Mouse (Mus musculus) stomach, embryonic 16.5 days (tissue): ENCODE results near the gene Gm10570. TPM values are rescaled to one million over a fixed set of nuclear protein-coding genes. Genes with fewer than 3 reads are reported as not detected.
A peak's percentile ranks its signal among the peaks of the same experiment; 100 is the strongest.

Experiments used
- ATAC-seq: fragments of 200-750 bp; cut with Nextera tagmentation; 2 replicates; pipeline ENCODE4 v1.8.0; 2017; ENCODE audit warnings: moderate number of reproducible peaks, moderate TSS enrichment; ENCODE audit not compliant: insufficient read depth, low FRiP score
- H3K27ac ChIP-seq: fragments of 300-500 bp; sonication (generic); 2 replicates; pipeline ENCODE4 v1.5.1; 2014; ENCODE audit warnings: low read length
- H3K27me3 ChIP-seq: fragments of 300-500 bp; sonication (generic); 2 replicates; pipeline ENCODE4 v1.6.1; 2014; ENCODE audit warnings: low read length, control low read depth, mixed read lengths; ENCODE audit not compliant: control insufficient read depth, insufficient read depth
- H3K36me3 ChIP-seq: fragments of 300-500 bp; sonication (generic); 2 replicates; pipeline ENCODE4 v1.6.1; 2014; ENCODE audit warnings: low read length; ENCODE audit not compliant: control insufficient read depth, insufficient read depth
- H3K4me1 ChIP-seq: fragments of 300-500 bp; sonication (generic); 2 replicates; pipeline ENCODE4 v1.6.1; 2014; ENCODE audit warnings: low read length, control low read depth, mixed read lengths; ENCODE audit not compliant: control insufficient read depth, insufficient read depth
- H3K4me2 ChIP-seq: fragments of 300-500 bp; sonication (generic); 2 replicates; pipeline ENCODE4 v1.6.1; 2014; ENCODE audit warnings: low read depth, low read length, mixed read lengths
- H3K4me3 ChIP-seq: fragments of 300-500 bp; sonication (generic); replicated peaks from 2 replicates; pipeline ENCODE4 v1.5.1; 2014; ENCODE audit warnings: mild to moderate bottlenecking, low read length
- H3K9ac ChIP-seq: fragments of 300-500 bp; sonication (generic); 2 replicates; pipeline ENCODE4 v1.6.1; 2014; ENCODE audit warnings: low read length
- H3K9me3 ChIP-seq: fragments of 300-500 bp; sonication (generic); replicated peaks from 2 replicates; pipeline ENCODE4 v1.6.1; 2016; ENCODE audit warnings: low read length, control low read depth; ENCODE audit not compliant: control insufficient read depth
- WGBS: fragments of 180-500 bp; shearing (Covaris S2); extraction: QIAGEN DNeasy Blood & Tissue Kit; methylation state at CpG from one replicate; pipeline ENCODE4 v1.1.7; 2014; 5-methylcytosine and 5-hydroxymethylcytosine counted together
- polyA plus RNA-seq: library from polyadenylated mRNA; unstranded; fragments of >200 nt; fragmentation: Nextera tagmentation; extraction: Ambion mirVana; gene quantifications from 2 replicates; pipeline ENCODE4 v1.2.1, GENCODE M21; 2015

Gene Gm10570
- not detected in 2 replicates for polyA plus RNA-seq

GRCm38 (mm10) chr4:130308231-130309081 is at the start of gene Gm10570, which contains the start of gene Fabp3:
Gm10570 (minus strand) TSS chr4:130308674.
Fabp3 (plus strand) TSS chr4:130308595.
- peaks cover 13% of the 10 kb centered on the region for H3K4me1 ChIP-seq
- peak within 1 kb of the TSS; percentile 68 for H3K9ac ChIP-seq
- H3K27me3 ChIP-seq = peaks cover 31% of the 10 kb centered on the region
- WGBS = under 1% methylated on average over 52 of the region's 52 CpGs
- ATAC-seq = peak; percentile 41; the same call in 1 of the 2 replicates
- no peak within 1 kb of the TSS for H3K27ac ChIP-seq
- peak within 1 kb of the TSS; percentile 57 for H3K4me3 ChIP-seq
- peak within 1 kb of the TSS; percentile 96 for H3K4me2 ChIP-seq
- H3K9me3 ChIP-seq = no peaks in the 10 kb centered on the region
- H3K36me3 ChIP-seq = no peaks in the 10 kb centered on the region

- no peak overlapping the region for H3K4me3 ChIP-seq
- H3K4me1 ChIP-seq = peaks cover 15% of the 10 kb centered on the region
- no peak overlapping the region for H3K27ac ChIP-seq
- 0 out of 2 replicates have a peak, but pooled peaks cover 5% of the 10 kb centered on the region for H3K36me3 ChIP-seq
- H3K4me2 ChIP-seq = no peak overlapping the region
- no peak for ATAC-seq
- H3K9ac ChIP-seq = no peak overlapping the region
- H3K27me3 ChIP-seq = no peaks in the 10 kb centered on the region
- no peaks in the 10 kb centered on the region for H3K9me3 ChIP-seq
Observed at GRCm38 (mm10) chr4:130357946-130358345, 49.5 kb upstream of the Gm10570 start.

DNA sequence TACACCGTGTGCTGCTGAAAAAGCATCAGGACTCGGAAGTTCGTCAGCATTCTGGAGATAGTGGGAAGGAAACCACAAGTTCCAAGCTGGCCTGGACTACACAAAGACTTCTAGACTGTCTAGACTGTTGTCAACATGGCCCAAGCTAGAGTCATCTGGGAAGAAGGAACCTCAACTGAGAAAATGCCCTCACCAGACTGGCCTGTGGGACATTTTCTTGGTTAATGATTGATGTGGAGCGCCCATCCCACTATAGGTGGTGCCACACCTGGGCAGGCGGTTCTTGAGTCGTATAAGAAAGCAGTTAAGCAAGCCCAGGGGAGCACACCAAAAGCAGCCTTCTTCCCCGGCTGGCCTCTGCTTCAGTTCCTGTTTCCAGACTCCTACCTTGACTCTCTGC is 44.1 kb upstream of the Gm10570 start:
- Histone ChIP-seq H3K4me1 (no peaks in the 10 kb centered on the region), H3K9me3 (no peaks in the 10 kb centered on the region), H3K27ac (no peak overlapping the region), H3K27me3 (no peaks in the 10 kb centered on the region), H3K4me2 (no peak overlapping the region), H3K4me3 (no peak overlapping the region), H3K9ac (no peak overlapping the region), H3K36me3 (0 out of 2 replicates have a peak, but pooled peaks cover 3% of the 10 kb centered on the region)
- WGBS = 80% methylated on average over 7 of the region's 7 CpGs
- peak; percentile 76; the same call in 1 of the 2 replicates for ATAC-seq

DNA sequence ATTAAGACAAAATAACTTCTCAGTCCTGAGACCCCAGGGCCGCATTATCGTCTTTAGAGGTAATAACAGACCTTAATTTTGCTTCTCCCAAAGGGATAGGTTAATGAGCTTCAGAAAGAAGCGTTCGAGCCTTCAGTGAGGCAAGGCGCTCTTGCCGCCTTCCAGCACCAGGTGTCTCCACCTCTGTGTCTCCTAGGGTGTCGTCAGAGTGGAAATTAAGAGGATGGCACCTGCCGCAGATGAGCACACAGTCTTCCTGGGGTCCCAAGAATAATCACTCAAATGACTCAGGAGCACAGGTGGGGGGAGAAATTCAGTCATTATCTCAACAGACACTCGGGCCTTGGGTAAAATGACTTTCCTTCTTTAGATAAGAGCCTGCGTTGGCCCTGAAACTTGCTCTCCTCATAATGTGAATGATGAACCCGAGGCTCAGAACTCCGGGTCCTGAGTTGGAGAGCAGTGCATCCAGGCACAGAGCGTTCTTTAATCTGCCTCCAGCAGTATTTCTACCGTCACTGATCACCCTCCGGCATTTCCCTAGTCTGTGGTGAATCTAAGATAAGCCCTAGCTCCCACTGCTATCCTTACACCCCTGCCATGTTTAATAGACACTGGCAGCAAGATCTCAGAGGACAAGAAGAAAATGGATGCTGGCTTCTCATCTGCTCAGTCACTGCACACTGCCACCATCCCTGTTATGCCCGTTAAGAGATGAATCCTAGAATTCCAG is 42.4 kb upstream of the Gm10570 start:
- H3K4me2 ChIP-seq = no peak overlapping the region
- H3K36me3 ChIP-seq = 0 out of 2 replicates have a peak, but pooled peaks cover 3% of the 10 kb centered on the region
- no peaks in the 10 kb centered on the region for H3K4me1 ChIP-seq
- H3K27ac ChIP-seq = no peak overlapping the region
- H3K4me3 ChIP-seq = no peak overlapping the region
- no peak for ATAC-seq
- H3K9me3 ChIP-seq = no peaks in the 10 kb centered on the region
- WGBS = 85% methylated on average over 16 of the region's 16 CpGs
- no peak overlapping the region for H3K9ac ChIP-seq
- no peaks in the 10 kb centered on the region for H3K27me3 ChIP-seq

GRCm38 (mm10) chr4:130349666-130350065 is 41.2 kb upstream of the Gm10570 start:
- Histone ChIP-seq H3K27me3 (no peaks in the 10 kb centered on the region), H3K4me3 (no peak overlapping the region), H3K4me1 (no peaks in the 10 kb centered on the region), H3K9me3 (no peaks in the 10 kb centered on the region), H3K9ac (no peak overlapping the region), H3K36me3 (0 out of 2 replicates have a peak, but pooled peaks cover 3% of the 10 kb centered on the region), H3K27ac (no peak overlapping the region), H3K4me2 (no peak overlapping the region)
- ATAC-seq = no peak
- WGBS = 95% methylated on average over 6 of the region's 6 CpGs

- Histone ChIP-seq H3K4me3 (no peak overlapping the region), H3K36me3 (peaks cover 4% of the 10 kb centered on the region; the same call in 1 of the 2 replicates), H3K4me1 (no peaks in the 10 kb centered on the region), H3K27me3 (no peaks in the 10 kb centered on the region), H3K9ac (no peak overlapping the region), H3K4me2 (no peak overlapping the region), H3K9me3 (no peaks in the 10 kb centered on the region), H3K27ac (no peak overlapping the region)
- 28% methylated on average over 4 of the region's 4 CpGs for WGBS
- no peak for ATAC-seq
Observed at GRCm38 (mm10) chr4:130341691-130342090, 33.2 kb upstream of the Gm10570 start.

- no peaks in the 10 kb centered on the region for H3K9me3 ChIP-seq
- ATAC-seq = no peak
- no peak overlapping the region for H3K4me2 ChIP-seq
- peaks cover 4% of the 10 kb centered on the region; the same call in 1 of the 2 replicates for H3K36me3 ChIP-seq
- 71% methylated on average over 5 of the region's 5 CpGs for WGBS
- H3K4me3 ChIP-seq = no peak overlapping the region
- no peak overlapping the region for H3K9ac ChIP-seq
- H3K27me3 ChIP-seq = no peaks in the 10 kb centered on the region
- no peaks in the 10 kb centered on the region for H3K4me1 ChIP-seq
- H3K27ac ChIP-seq = no peak overlapping the region
Observed at GRCm38 (mm10) chr4:130335867-130336266, 27.4 kb upstream of the Gm10570 start.

DNA sequence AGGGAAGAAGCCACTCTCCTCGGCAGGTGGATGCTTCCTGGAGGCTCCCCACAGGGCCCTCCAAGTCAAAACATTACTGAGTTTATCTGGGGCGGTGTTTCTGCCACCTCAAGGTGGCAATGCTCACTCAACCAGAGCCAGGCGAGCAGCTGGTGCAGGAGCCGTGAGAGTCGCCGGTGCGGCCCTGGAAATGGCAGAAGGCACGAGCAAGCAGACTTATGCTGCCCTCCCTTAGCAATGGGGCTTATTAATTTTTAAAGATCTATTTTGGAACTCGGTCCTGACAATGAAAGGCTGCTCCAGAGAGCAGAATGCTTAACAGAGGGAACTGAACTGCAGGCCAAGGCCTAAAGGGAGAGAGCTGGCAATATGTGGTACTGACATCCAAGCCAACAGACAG is 18.9 kb upstream of the Gm10570 start:
- no peaks in the 10 kb centered on the region for H3K4me1 ChIP-seq
- no peak overlapping the region for H3K27ac ChIP-seq
- H3K4me2 ChIP-seq = no peak overlapping the region
- 86% methylated on average over 9 of the region's 9 CpGs for WGBS
- no peaks in the 10 kb centered on the region for H3K27me3 ChIP-seq
- no peak overlapping the region for H3K4me3 ChIP-seq
- no peak overlapping the region for H3K9ac ChIP-seq
- 0 out of 2 replicates have a peak, but pooled peaks cover 9% of the 10 kb centered on the region for H3K36me3 ChIP-seq
- no peak for ATAC-seq
- H3K9me3 ChIP-seq = no peaks in the 10 kb centered on the region

GRCm38 (mm10) chr4:130325446-130325845 is 17.0 kb upstream of the Gm10570 start:
- 0 out of 2 replicates have a peak, but pooled peaks cover 12% of the 10 kb centered on the region for H3K36me3 ChIP-seq

More at GRCm38 (mm10) chr4:130325446-130325845, 17.0 kb upstream of the Gm10570 start:
- H3K9ac ChIP-seq = no peak overlapping the region
- ATAC-seq = no peak
- H3K27me3 ChIP-seq = no peaks in the 10 kb centered on the region
- H3K9me3 ChIP-seq = no peaks in the 10 kb centered on the region
- no peaks in the 10 kb centered on the region for H3K4me1 ChIP-seq
- no peak overlapping the region for H3K4me2 ChIP-seq
- no peak overlapping the region for H3K27ac ChIP-seq
- 91% methylated on average over 2 of the region's 2 CpGs for WGBS
- no peak overlapping the region for H3K4me3 ChIP-seq
